Mouse (Mus musculus) heart, embryonic 12.5 days (tissue): ENCODE measurements at regions not wholly inside any gene's neighbourhood (a gene's known extent, or its start where the extent isn't known, plus 50 kb on each side); places are given as distances from the start of the nearest gene placed in this dataset.

Source experiments
- ATAC-seq: fragments of 200-750 bp; cut with Nextera tagmentation; 2 replicates; pipeline ENCODE4 v1.8.0; 2017; ENCODE audit warnings: moderate TSS enrichment, moderate library complexity; ENCODE audit not compliant: insufficient number of reproducible peaks, low FRiP score
- H3K27ac ChIP-seq: fragments of 300-500 bp; sonication (generic); 2 replicates; pipeline ENCODE4 v1.5.1; 2016; ENCODE audit warnings: mild to moderate bottlenecking, moderate library complexity; ENCODE audit not compliant: poor library complexity, severe bottlenecking
- H3K27me3 ChIP-seq: fragments of 300-500 bp; sonication (generic); replicated peaks from 2 replicates; pipeline ENCODE4 v1.6.1; 2016; ENCODE audit warnings: mild to moderate bottlenecking, moderate library complexity
- H3K36me3 ChIP-seq: fragments of 300-500 bp; sonication (generic); 2 replicates; pipeline ENCODE4 v1.6.1; 2016; ENCODE audit warnings: mild to moderate bottlenecking, moderate library complexity
- H3K4me1 ChIP-seq: fragments of 300-500 bp; sonication (generic); replicated peaks from 2 replicates; pipeline ENCODE4 v1.6.1; 2016; ENCODE audit warnings: mild to moderate bottlenecking
- H3K4me2 ChIP-seq: fragments of 300-500 bp; sonication (generic); 2 replicates; pipeline ENCODE4 v1.6.1; 2016; ENCODE audit warnings: mild to moderate bottlenecking, moderate library complexity
- H3K4me3 ChIP-seq: fragments of 300-500 bp; sonication (generic); 2 replicates; pipeline ENCODE4 v1.5.1; 2016; ENCODE audit warnings: mild to moderate bottlenecking
- H3K9ac ChIP-seq: fragments of 300-500 bp; sonication (generic); 2 replicates; pipeline ENCODE4 v1.6.1; 2016; ENCODE audit warnings: mild to moderate bottlenecking, moderate library complexity
- H3K9me3 ChIP-seq: fragments of 300-500 bp; sonication (generic); replicated peaks from 2 replicates; pipeline ENCODE4 v1.6.1; 2016; ENCODE audit warnings: mild to moderate bottlenecking, moderate library complexity
- WGBS: fragments of 180-500 bp; shearing (Covaris S2); methylation state at CpG from one replicate; pipeline ENCODE4 v1.1.7; 2016; 5-methylcytosine and 5-hydroxymethylcytosine counted together

DNA sequence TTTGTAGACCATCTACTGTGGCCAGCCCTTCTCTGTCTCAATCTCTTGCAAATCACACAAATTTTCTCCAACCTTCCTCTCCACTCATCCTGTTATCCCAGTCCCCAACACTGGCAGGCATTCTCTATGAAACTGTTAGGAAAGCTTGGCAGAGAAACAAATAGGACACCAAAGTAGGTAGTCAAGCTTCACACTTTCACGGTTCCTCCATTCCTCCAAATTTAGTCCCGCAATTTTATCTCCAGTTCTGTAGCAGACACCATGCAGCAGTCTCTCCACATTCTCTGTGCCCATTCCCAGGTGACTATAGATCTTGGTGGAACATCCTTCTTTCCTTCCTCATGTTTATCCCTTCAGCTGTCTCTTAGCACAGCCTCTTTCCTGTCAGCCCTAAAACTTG lies 856.9 kb downstream of the Zpld1 start:
- Histone ChIP-seq H3K27me3 (no peaks in the 10 kb centered on the region), H3K9ac (no peak overlapping the region), H3K4me1 (no peaks in the 10 kb centered on the region), H3K27ac (no peak overlapping the region), H3K4me2 (no peak overlapping the region), H3K4me3 (no peak overlapping the region), H3K9me3 (no peaks in the 10 kb centered on the region), H3K36me3 (no peaks in the 10 kb centered on the region)
- 70% methylated on average over 2 of the region's 2 CpGs for WGBS
- ATAC-seq: no peak

DNA sequence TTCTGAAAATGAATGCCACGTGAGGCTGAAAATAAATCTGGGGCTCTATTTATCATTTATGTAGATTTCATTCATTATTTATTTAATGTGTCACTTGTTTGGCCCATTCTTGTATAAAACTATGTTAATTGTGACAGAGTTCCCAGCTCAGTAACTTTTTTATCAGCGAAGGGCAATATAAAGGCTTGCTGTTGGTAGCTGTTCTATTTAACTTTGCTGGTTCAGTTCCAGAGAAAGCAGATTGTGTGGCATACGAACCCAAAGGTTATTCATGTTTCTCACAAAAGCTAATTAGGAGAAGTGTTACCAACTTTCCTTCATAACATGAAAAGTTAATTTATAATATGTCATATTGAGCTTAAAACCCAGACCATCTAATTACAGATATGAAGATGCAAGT lies 891.1 kb downstream of the Zpld1 start:
- no peaks in the 10 kb centered on the region for H3K27me3 ChIP-seq
- H3K9me3 ChIP-seq: no peaks in the 10 kb centered on the region
- 69% methylated on average over 3 of the region's 3 CpGs for WGBS
- H3K27ac ChIP-seq: no peak overlapping the region
- no peaks in the 10 kb centered on the region for H3K36me3 ChIP-seq
- no peak for ATAC-seq
- H3K4me1 ChIP-seq: no peaks in the 10 kb centered on the region
- no peak overlapping the region for H3K9ac ChIP-seq
- H3K4me2 ChIP-seq: no peak overlapping the region
- H3K4me3 ChIP-seq: no peak overlapping the region

GRCm38 (mm10) chr16:54384019-54384418 lies 913.8 kb downstream of the Zpld1 start:
- Histone ChIP-seq H3K9ac (no peak overlapping the region), H3K4me3 (no peak overlapping the region), H3K27ac (no peak overlapping the region), H3K9me3 (no peaks in the 10 kb centered on the region), H3K27me3 (no peaks in the 10 kb centered on the region), H3K4me2 (no peak overlapping the region), H3K36me3 (no peaks in the 10 kb centered on the region), H3K4me1 (no peaks in the 10 kb centered on the region)
- ATAC-seq: no peak
- WGBS: 69% methylated on average over 3 of the region's 3 CpGs

GRCm38 (mm10) chr16:54374990-54375389 lies 922.8 kb downstream of the Zpld1 start:
- no peak for ATAC-seq
- Histone ChIP-seq H3K9me3 (no peaks in the 10 kb centered on the region), H3K27ac (no peak overlapping the region), H3K4me1 (no peaks in the 10 kb centered on the region), H3K27me3 (no peaks in the 10 kb centered on the region), H3K4me3 (no peak overlapping the region), H3K4me2 (no peak overlapping the region), H3K9ac (no peak overlapping the region), H3K36me3 (no peaks in the 10 kb centered on the region)
- 80% methylated on average over 4 of the region's 4 CpGs for WGBS

DNA sequence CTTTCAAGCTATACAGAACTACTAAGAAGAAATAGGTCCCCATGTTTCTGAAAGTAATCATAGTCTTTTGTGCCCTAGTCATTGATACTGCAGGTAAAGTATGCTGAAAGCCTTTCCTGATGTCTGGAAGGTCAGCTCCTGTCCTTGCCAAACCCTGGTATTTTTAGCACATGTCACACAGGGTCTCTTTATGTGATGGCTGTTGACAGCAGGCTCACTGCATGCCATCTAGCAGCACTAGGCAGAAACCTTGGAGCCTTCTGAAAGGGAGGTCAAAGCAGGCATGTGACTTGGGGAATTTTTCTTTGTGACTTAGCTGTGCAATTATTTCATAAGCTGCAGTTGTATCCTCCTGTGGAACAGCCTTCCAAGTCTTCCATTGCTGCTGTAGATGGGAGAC lies 943.4 kb downstream of the Zpld1 start:
- Histone ChIP-seq H3K27ac (peak overlapping the region; percentile 82), H3K27me3 (no peaks in the 10 kb centered on the region)
- ATAC-seq: peak; percentile 71; the same call in 1 of the 2 replicates

GRCm38 (mm10) chr16:54348814-54349213 lies 949.0 kb downstream of the Zpld1 start:
- Histone ChIP-seq H3K4me2 (no peak overlapping the region), H3K4me3 (no peak overlapping the region), H3K27me3 (no peaks in the 10 kb centered on the region), H3K9me3 (no peaks in the 10 kb centered on the region), H3K36me3 (no peaks in the 10 kb centered on the region), H3K9ac (no peak overlapping the region), H3K4me1 (no peaks in the 10 kb centered on the region), H3K27ac (no peak overlapping the region)
- no peak for ATAC-seq

More for the DNA sequence above, 943.4 kb downstream of the Zpld1 start:
- H3K36me3 ChIP-seq: no peaks in the 10 kb centered on the region
- H3K4me1 ChIP-seq: 0 out of 2 replicates have a peak, but pooled peaks cover 3% of the 10 kb centered on the region
- H3K4me3 ChIP-seq: no peak overlapping the region
- H3K4me2 ChIP-seq: no peak overlapping the region
- H3K9me3 ChIP-seq: no peaks in the 10 kb centered on the region
- H3K9ac ChIP-seq: no peak overlapping the region

GRCm38 (mm10) chr16:54346086-54346789 lies 951.5 kb downstream of the Zpld1 start:
- H3K9ac ChIP-seq: no peak overlapping the region
- H3K4me2 ChIP-seq: no peak overlapping the region
- ATAC-seq: no peak
- no peaks in the 10 kb centered on the region for H3K4me1 ChIP-seq
- H3K27me3 ChIP-seq: no peaks in the 10 kb centered on the region
- no peaks in the 10 kb centered on the region for H3K9me3 ChIP-seq
- 39% methylated on average over 2 of the region's 2 CpGs for WGBS
- no peak overlapping the region for H3K27ac ChIP-seq
- H3K4me3 ChIP-seq: no peak overlapping the region
- H3K36me3 ChIP-seq: no peaks in the 10 kb centered on the region
